Mouse (Mus musculus): ENCODE results near the gene Rpl27.
A peak's percentile ranks its signal among the peaks of the same experiment; 100 is the strongest.

DNA sequence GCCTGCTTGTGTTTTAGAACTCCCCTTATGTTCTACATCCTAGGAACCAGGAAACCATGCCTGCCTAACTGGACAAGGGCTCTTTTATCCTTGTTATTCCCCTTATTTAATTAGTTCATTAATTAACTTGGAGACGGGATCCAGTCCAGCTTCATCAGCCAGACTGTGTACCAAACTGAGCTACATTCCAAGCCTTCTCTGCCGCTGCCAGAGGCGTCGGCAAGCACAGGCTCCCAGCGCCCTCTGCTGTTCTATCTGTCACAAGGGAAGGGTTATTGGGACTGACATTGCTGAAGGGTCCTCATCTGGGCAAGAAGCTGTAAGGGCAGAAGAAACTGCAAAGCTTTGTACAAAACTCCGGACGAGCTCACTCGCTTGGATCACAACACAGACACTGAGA is 47.0 kb upstream of the Rpl27 start:
- peak; percentile 95 for TF ChIP-seq CTCF (IDR thresholded peaks at IDR 0.05; ENCODE audit: extremely low read depth, insufficient read length, insufficient replicate concordance, low read depth, low read length)
- no peak for TF ChIP-seq POLR2A (IDR thresholded peaks at IDR 0.05; ENCODE audit: low read depth, low read length)
